Mouse (Mus musculus) limb, embryonic 13.5 days (tissue): Measurements from ENCODE around the gene Grhl3. TPM values are rescaled to one million over a fixed set of nuclear protein-coding genes. Genes with fewer than 3 reads are reported as not detected.

Experiments
- ATAC-seq: fragments of 200-750 bp; cut with Nextera tagmentation; 2 replicates; pipeline ENCODE4 v1.8.0; 2017; ENCODE audit warnings: low read depth, moderate number of reproducible peaks, moderate TSS enrichment; ENCODE audit not compliant: low FRiP score
- H3K27ac ChIP-seq: fragments of 300-500 bp; sonication (generic); 2 replicates; pipeline ENCODE4 v1.5.1; 2015; ENCODE audit warnings: inconsistent platforms, mild to moderate bottlenecking, moderate library complexity
- H3K27me3 ChIP-seq: fragments of 300-500 bp; sonication (generic); 2 replicates; pipeline ENCODE4 v1.6.1; 2015; ENCODE audit warnings: mild to moderate bottlenecking, inconsistent platforms
- H3K36me3 ChIP-seq: fragments of 300-500 bp; sonication (generic); 2 replicates; pipeline ENCODE4 v1.6.1; 2015; ENCODE audit warnings: inconsistent platforms, mild to moderate bottlenecking, moderate library complexity
- H3K4me1 ChIP-seq: fragments of 300-500 bp; sonication (generic); 2 replicates; pipeline ENCODE4 v1.6.1; 2015; ENCODE audit warnings: inconsistent platforms
- H3K4me2 ChIP-seq: fragments of 300-500 bp; sonication (generic); replicated peaks from 2 replicates; pipeline ENCODE4 v1.6.1; 2015; ENCODE audit warnings: inconsistent platforms, mild to moderate bottlenecking, moderate library complexity
- H3K4me3 ChIP-seq: fragments of 300-500 bp; sonication (generic); 2 replicates; pipeline ENCODE4 v1.5.1; 2015; ENCODE audit warnings: moderate library complexity, mild to moderate bottlenecking, inconsistent platforms
- H3K9ac ChIP-seq: fragments of 300-500 bp; sonication (generic); 2 replicates; pipeline ENCODE4 v1.6.1; 2015; ENCODE audit warnings: mild to moderate bottlenecking, inconsistent platforms
- H3K9me3 ChIP-seq: fragments of 300-500 bp; sonication (generic); 2 replicates; pipeline ENCODE4 v1.6.1; 2016; ENCODE audit warnings: inconsistent platforms
- WGBS: fragments of 180-500 bp; shearing (Covaris S2); methylation state at CpG from one replicate; pipeline ENCODE4 v1.1.7; 2015; 5-methylcytosine and 5-hydroxymethylcytosine counted together
- polyA plus RNA-seq: library from polyadenylated mRNA; unstranded; fragments of >200 nt; fragmentation: Nextera tagmentation; extraction: Ambion mirVana; gene quantifications from 2 replicates; pipeline ENCODE4 v1.2.1, GENCODE M21; 2015

Grhl3 gene
- polyA plus RNA-seq, 1 experiment from 2014 or later: 21.1 TPM

- 6% methylated on average over 5 of the region's 7 CpGs for WGBS
- Histone ChIP-seq H3K9me3 (no peaks in the 10 kb centered on the region), H3K4me3 (no peak overlapping the region), H3K36me3 (no peaks in the 10 kb centered on the region), H3K27ac (no peak overlapping the region), H3K4me2 (no peak overlapping the region), H3K9ac (no peak overlapping the region), H3K27me3 (no peaks in the 10 kb centered on the region), H3K4me1 (peaks cover 21% of the 10 kb centered on the region)
- no peak for ATAC-seq
Measured at GRCm38 (mm10) chr4:135523939-135524338, 49.5 kb downstream of the Grhl3 start.

GRCm38 (mm10) chr4:135520421-135520820, 53.0 kb downstream of the Grhl3 start:
- Histone ChIP-seq H3K9me3 (no peaks in the 10 kb centered on the region), H3K4me2 (no peak overlapping the region), H3K4me1 (peaks cover 17% of the 10 kb centered on the region), H3K4me3 (no peak overlapping the region), H3K9ac (no peak overlapping the region), H3K27ac (no peak overlapping the region), H3K27me3 (no peaks in the 10 kb centered on the region), H3K36me3 (no peaks in the 10 kb centered on the region)
- WGBS: 73% methylated on average over 9 of the region's 9 CpGs
- no peak for ATAC-seq

- 77% methylated on average over 12 of the region's 12 CpGs for WGBS
- ATAC-seq: no peak
- H3K9me3 ChIP-seq: no peaks in the 10 kb centered on the region
- H3K27me3 ChIP-seq: no peaks in the 10 kb centered on the region
- H3K27ac ChIP-seq: no peak overlapping the region
- H3K4me1 ChIP-seq: 0 out of 2 replicates have a peak, but pooled peaks cover 6% of the 10 kb centered on the region
- H3K4me2 ChIP-seq: no peak overlapping the region
- H3K4me3 ChIP-seq: no peak overlapping the region
- no peaks in the 10 kb centered on the region for H3K36me3 ChIP-seq
- H3K9ac ChIP-seq: no peak overlapping the region
Measured at GRCm38 (mm10) chr4:135518135-135518534, 55.3 kb downstream of the Grhl3 start.

GRCm38 (mm10) chr4:135516351-135517316, 56.8 kb downstream of the Grhl3 start:
- no peak for ATAC-seq

GRCm38 (mm10) chr4:135514925-135515324, 58.5 kb downstream of the Grhl3 start:
- Histone ChIP-seq H3K4me2 (no peak overlapping the region), H3K4me3 (no peak overlapping the region), H3K27me3 (no peaks in the 10 kb centered on the region), H3K9me3 (no peaks in the 10 kb centered on the region), H3K4me1 (0 out of 2 replicates have a peak, but pooled peaks cover 6% of the 10 kb centered on the region), H3K9ac (no peak overlapping the region), H3K27ac (no peak overlapping the region), H3K36me3 (no peaks in the 10 kb centered on the region)
- ATAC-seq: no peak
- 62% methylated on average over 14 of the region's 14 CpGs for WGBS

More at GRCm38 (mm10) chr4:135516351-135517316, 56.8 kb downstream of the Grhl3 start:
- Histone ChIP-seq H3K27ac (no peak overlapping the region), H3K4me3 (no peak overlapping the region), H3K9me3 (no peaks in the 10 kb centered on the region), H3K27me3 (no peaks in the 10 kb centered on the region), H3K4me2 (no peak overlapping the region), H3K9ac (no peak overlapping the region), H3K4me1 (0 out of 2 replicates have a peak, but pooled peaks cover 6% of the 10 kb centered on the region), H3K36me3 (no peaks in the 10 kb centered on the region)
- 49% methylated on average over 15 of the region's 15 CpGs for WGBS

GRCm38 (mm10) chr4:135513865-135514264, 59.6 kb downstream of the Grhl3 start:
- ATAC-seq: no peak
- 85% methylated on average over 7 of the region's 7 CpGs for WGBS
- Histone ChIP-seq H3K4me1 (peaks cover 9% of the 10 kb centered on the region; the same call in 1 of the 2 replicates), H3K4me2 (no peak overlapping the region), H3K27me3 (no peaks in the 10 kb centered on the region), H3K27ac (no peak overlapping the region), H3K9ac (no peak overlapping the region), H3K4me3 (no peak overlapping the region), H3K36me3 (no peaks in the 10 kb centered on the region), H3K9me3 (no peaks in the 10 kb centered on the region)

GRCm38 (mm10) chr4:135509515-135509914, 63.9 kb downstream of the Grhl3 start:
- H3K36me3 ChIP-seq: no peaks in the 10 kb centered on the region
- H3K9ac ChIP-seq: peak overlapping the region; percentile 39
- no peak overlapping the region for H3K4me2 ChIP-seq
- H3K27me3 ChIP-seq: no peaks in the 10 kb centered on the region
- no peak overlapping the region for H3K4me3 ChIP-seq
- H3K9me3 ChIP-seq: no peaks in the 10 kb centered on the region
- no peak overlapping the region for H3K27ac ChIP-seq
- ATAC-seq: no peak
- WGBS: 58% methylated on average over 12 of the region's 12 CpGs
- peaks cover 10% of the 10 kb centered on the region for H3K4me1 ChIP-seq

GRCm38 (mm10) chr4:135508419-135509039, 64.9 kb downstream of the Grhl3 start:
- peak overlapping the region; percentile 45; the same call in 1 of the 2 replicates for H3K9ac ChIP-seq
- ATAC-seq: peak; percentile 41; the same call in 1 of the 2 replicates
- no peak overlapping the region for H3K27ac ChIP-seq
- H3K4me3 ChIP-seq: peak overlapping the region; percentile 22
- H3K36me3 ChIP-seq: no peaks in the 10 kb centered on the region
- H3K4me2 ChIP-seq: peak overlapping the region; percentile 58
- H3K4me1 ChIP-seq: peaks cover 10% of the 10 kb centered on the region
- H3K9me3 ChIP-seq: no peaks in the 10 kb centered on the region
- whole genome bisulfite sequencing: 16% methylated on average over 13 of the region's 13 CpGs
- H3K27me3 ChIP-seq: no peaks in the 10 kb centered on the region

GRCm38 (mm10) chr4:135507547-135508350, 65.7 kb downstream of the Grhl3 start:
- H3K9ac ChIP-seq: 0 out of 2 replicates have a peak overlapping the region, but pooled peaks have one; percentile 6
- H3K27me3 ChIP-seq: no peaks in the 10 kb centered on the region
- 0 out of 2 replicates have a peak, but pooled peaks have one; percentile 24 for ATAC-seq
- peak overlapping the region; percentile 63 for H3K4me2 ChIP-seq
- H3K4me3 ChIP-seq: peak overlapping the region; percentile 26
- WGBS: 14% methylated on average over 22 of the region's 22 CpGs
- H3K27ac ChIP-seq: no peak overlapping the region
- H3K36me3 ChIP-seq: no peaks in the 10 kb centered on the region
- peaks cover 13% of the 10 kb centered on the region for H3K4me1 ChIP-seq
- no peaks in the 10 kb centered on the region for H3K9me3 ChIP-seq

GRCm38 (mm10) chr4:135505794-135506193, 67.6 kb downstream of the Grhl3 start:
- Histone ChIP-seq H3K4me3 (no peak overlapping the region), H3K9ac (no peak overlapping the region), H3K36me3 (no peaks in the 10 kb centered on the region), H3K27ac (no peak overlapping the region), H3K9me3 (peaks cover 2% of the 10 kb centered on the region; the same call in 1 of the 2 replicates), H3K4me2 (no peak overlapping the region), H3K27me3 (no peaks in the 10 kb centered on the region), H3K4me1 (peaks cover 14% of the 10 kb centered on the region)
- ATAC-seq: no peak
- WGBS: 87% methylated on average over 11 of the region's 11 CpGs

- 59% methylated on average over 4 of the region's 4 CpGs for WGBS
- Histone ChIP-seq H3K4me1 (peaks cover 3% of the 10 kb centered on the region; the same call in 1 of the 2 replicates), H3K4me3 (no peak overlapping the region), H3K36me3 (no peaks in the 10 kb centered on the region), H3K9ac (no peak overlapping the region), H3K4me2 (no peak overlapping the region), H3K27ac (no peak overlapping the region), H3K9me3 (peaks cover 7% of the 10 kb centered on the region; the same call in 1 of the 2 replicates), H3K27me3 (no peaks in the 10 kb centered on the region)
- ATAC-seq: no peak
Measured at GRCm38 (mm10) chr4:135501587-135501986, 71.8 kb downstream of the Grhl3 start.
